Mouse (Mus musculus): ENCODE data around the gene Eif2ak4. TPM values are rescaled to one million over a fixed set of nuclear protein-coding genes. Genes with fewer than 3 reads are reported as not detected.

The Eif2ak4 gene
- polyA plus RNA-seq, 1 experiment from 2014 or later, result 7.4 TPM

GRCm38 (mm10) chr2:118510447-118511310 is 122.3 kb downstream of the Eif2ak4 start:
- H3K4me3 ChIP-seq, result no peak overlapping the region
- H3K9ac ChIP-seq, result peak overlapping the region; percentile 68
- H3K36me3 ChIP-seq, result no peaks in the 10 kb centered on the region
- peak; percentile 61; the same call in 1 of the 2 replicates for ATAC-seq (ENCODE audit: extremely low read depth, insufficient number of reproducible peaks, low FRiP score, low TSS enrichment)
- peak overlapping the region; percentile 64 for H3K27ac ChIP-seq (replicated peaks)
- peaks cover 29% of the 10 kb centered on the region for H3K4me1 ChIP-seq
- WGBS, result 43% methylated on average over 29 of the region's 29 CpGs
- peak overlapping the region; percentile 19 for H3K4me2 ChIP-seq
- H3K27me3 ChIP-seq (replicated peaks), result no peaks in the 10 kb centered on the region
- no peaks in the 10 kb centered on the region for H3K9me3 ChIP-seq

- peak overlapping the region; percentile 30 for H3K27ac ChIP-seq (replicated peaks)
- peaks cover 29% of the 10 kb centered on the region for H3K4me1 ChIP-seq
- no peaks in the 10 kb centered on the region for H3K36me3 ChIP-seq
- H3K4me2 ChIP-seq, result no peak overlapping the region
- H3K27me3 ChIP-seq (replicated peaks), result no peaks in the 10 kb centered on the region
- H3K9me3 ChIP-seq, result no peaks in the 10 kb centered on the region
- ATAC-seq (ENCODE audit: extremely low read depth, insufficient number of reproducible peaks, low FRiP score, low TSS enrichment), result no peak
- no peak overlapping the region for H3K4me3 ChIP-seq
- no peak overlapping the region for H3K9ac ChIP-seq
- WGBS, result 45% methylated on average over 11 of the region's 11 CpGs
Observed at GRCm38 (mm10) chr2:118511779-118512417, 123.5 kb downstream of the Eif2ak4 start.

GRCm38 (mm10) chr2:118512418-118513377 is 124.3 kb downstream of the Eif2ak4 start:
- Histone ChIP-seq H3K4me2 (no peak overlapping the region), H3K27me3 (replicated peaks) (no peaks in the 10 kb centered on the region), H3K4me3 (no peak overlapping the region), H3K9ac (no peak overlapping the region), H3K9me3 (no peaks in the 10 kb centered on the region), H3K27ac (replicated peaks) (peak overlapping the region; percentile 30), H3K4me1 (peaks cover 29% of the 10 kb centered on the region), H3K36me3 (no peaks in the 10 kb centered on the region)
- 69% methylated on average over 16 of the region's 16 CpGs for WGBS
- ATAC-seq (ENCODE audit: extremely low read depth, insufficient number of reproducible peaks, low FRiP score, low TSS enrichment), result no peak

GRCm38 (mm10) chr2:118520042-118520933 is 131.9 kb downstream of the Eif2ak4 start:
- H3K4me1 ChIP-seq, result peaks cover 43% of the 10 kb centered on the region
- ATAC-seq (ENCODE audit: extremely low read depth, insufficient number of reproducible peaks, low FRiP score, low TSS enrichment), result no peak
- H3K27me3 ChIP-seq (replicated peaks), result no peaks in the 10 kb centered on the region
- no peak overlapping the region for H3K4me3 ChIP-seq
- no peak overlapping the region for H3K4me2 ChIP-seq
- peak overlapping the region; percentile 65 for H3K27ac ChIP-seq (replicated peaks)
- WGBS, result 41% methylated on average over 9 of the region's 9 CpGs
- H3K9me3 ChIP-seq, result no peaks in the 10 kb centered on the region
- no peaks in the 10 kb centered on the region for H3K36me3 ChIP-seq
- peak overlapping the region; percentile 15; the same call in 1 of the 2 replicates for H3K9ac ChIP-seq

- Histone ChIP-seq H3K27me3 (replicated peaks) (no peaks in the 10 kb centered on the region), H3K9ac (no peak overlapping the region; the same call in 1 of the 2 replicates), H3K4me2 (no peak overlapping the region), H3K36me3 (no peaks in the 10 kb centered on the region), H3K4me3 (no peak overlapping the region), H3K27ac (replicated peaks) (peak overlapping the region; percentile 44), H3K4me1 (peaks cover 43% of the 10 kb centered on the region), H3K9me3 (no peaks in the 10 kb centered on the region)
- no peak for ATAC-seq (ENCODE audit: extremely low read depth, insufficient number of reproducible peaks, low FRiP score, low TSS enrichment)
- WGBS, result 4% methylated on average over 2 of the region's 2 CpGs
Observed at GRCm38 (mm10) chr2:118522265-118522664, 133.8 kb downstream of the Eif2ak4 start.

- Histone ChIP-seq H3K27ac (replicated peaks) (peak overlapping the region; percentile 44), H3K36me3 (no peaks in the 10 kb centered on the region), H3K4me1 (peaks cover 47% of the 10 kb centered on the region), H3K4me3 (no peak overlapping the region), H3K9ac (no peak overlapping the region), H3K27me3 (replicated peaks) (no peaks in the 10 kb centered on the region), H3K9me3 (no peaks in the 10 kb centered on the region), H3K4me2 (no peak overlapping the region)
- 30% methylated on average over 5 of the region's 5 CpGs for WGBS
- 0 out of 2 replicates have a peak, but pooled peaks have one; percentile 17 for ATAC-seq (ENCODE audit: extremely low read depth, insufficient number of reproducible peaks, low FRiP score, low TSS enrichment)
Observed at GRCm38 (mm10) chr2:118523163-118523730, 134.8 kb downstream of the Eif2ak4 start.

- 74% methylated on average over 3 of the region's 3 CpGs for WGBS
Observed at GRCm38 (mm10) chr2:118524811-118525210, 136.4 kb downstream of the Eif2ak4 start.

More at GRCm38 (mm10) chr2:118524811-118525210, 136.4 kb downstream of the Eif2ak4 start:
- ATAC-seq (ENCODE audit: extremely low read depth, insufficient number of reproducible peaks, low FRiP score, low TSS enrichment), result no peak
- H3K9me3 ChIP-seq, result no peaks in the 10 kb centered on the region
- H3K27me3 ChIP-seq (replicated peaks), result no peaks in the 10 kb centered on the region
- H3K27ac ChIP-seq (replicated peaks), result no peak overlapping the region
- H3K4me1 ChIP-seq, result peaks cover 57% of the 10 kb centered on the region
- no peaks in the 10 kb centered on the region for H3K36me3 ChIP-seq
- no peak overlapping the region for H3K4me2 ChIP-seq
- no peak overlapping the region for H3K9ac ChIP-seq
- no peak overlapping the region for H3K4me3 ChIP-seq

Other genes starting within 250 kb of the Eif2ak4 start
- gene Fsip1, start 131.7 kb upstream of the Eif2ak4 start, polyA plus RNA-seq (2015; fragmentation: Nextera tagmentation; extraction: Ambion mirVana), result 0.14 TPM in 1 of 2 replicates, not detected in the other
- gene Gpr176, start 15.2 kb upstream of the Eif2ak4 start, polyA plus RNA-seq (2015; fragmentation: Nextera tagmentation; extraction: Ambion mirVana), result 0.19 and 0.32 TPM in 2 replicates
- gene Srp14, start 91.1 kb downstream of the Eif2ak4 start, polyA plus RNA-seq (2015; fragmentation: Nextera tagmentation; extraction: Ambion mirVana), result 196 and 218 TPM in 2 replicates
- gene Bmf, start 161.1 kb downstream of the Eif2ak4 start, polyA plus RNA-seq (2015; fragmentation: Nextera tagmentation; extraction: Ambion mirVana), result 2.5 and 2.9 TPM in 2 replicates
- gene Bub1b, start 209.6 kb downstream of the Eif2ak4 start, polyA plus RNA-seq (2015; fragmentation: Nextera tagmentation; extraction: Ambion mirVana), result 64.3 and 69.9 TPM in 2 replicates